Mouse (Mus musculus) liver, adult 2 months (tissue): ENCODE measurements around the gene Fgfr1op. TPM values are rescaled to one million over a fixed set of nuclear protein-coding genes. Genes with fewer than 3 reads are reported as not detected.

Source experiments
- DNase-seq: peaks from one replicate; pipeline ENCODE4 v3.0.0-alpha.2; 2011; ENCODE audit warnings: low read depth, low spot score; ENCODE audit errors: extremely low read depth
- H3K27ac ChIP-seq: fragments of 200-500 bp; replicated peaks from 2 replicates; pipeline ENCODE4 v1.5.1; 2012; ENCODE audit warnings: low read depth, mild to moderate bottlenecking, control low read depth, inconsistent platforms, low read length; ENCODE audit not compliant: insufficient read depth
- H3K27me3 ChIP-seq: fragments of 200-500 bp; 2 replicates; pipeline ENCODE4 v1.6.1; 2012; ENCODE audit warnings: mild to moderate bottlenecking, moderate library complexity, low read length, inconsistent platforms; ENCODE audit not compliant: control insufficient read depth, insufficient read depth
- H3K36me3 ChIP-seq: fragments of 200-500 bp; 2 replicates; pipeline ENCODE4 v1.6.1; 2012; ENCODE audit warnings: low read length, inconsistent platforms; ENCODE audit not compliant: control insufficient read depth, insufficient read depth
- H3K4me1 ChIP-seq: fragments of 200-500 bp; 2 replicates; pipeline ENCODE4 v1.6.1; 2011; ENCODE audit warnings: low read length; ENCODE audit not compliant: control insufficient read depth, insufficient read depth
- H3K4me3 ChIP-seq: fragments of 200-500 bp; 2 replicates; pipeline ENCODE4 v1.5.1; 2011; ENCODE audit warnings: low read depth, mild to moderate bottlenecking, control low read depth, low read length, moderate library complexity; ENCODE audit not compliant: insufficient read depth
- H3K79me2 ChIP-seq: fragments of 200-500 bp; 2 replicates; pipeline ENCODE4 v1.6.1; 2012; ENCODE audit warnings: inconsistent platforms, mild to moderate bottlenecking, low read length, moderate library complexity; ENCODE audit not compliant: control insufficient read depth, insufficient read depth
- H3K9ac ChIP-seq: fragments of 200-500 bp; 2 replicates; pipeline ENCODE4 v1.6.1; 2012; ENCODE audit warnings: low read depth, mild to moderate bottlenecking, control low read depth, inconsistent platforms, low read length
- CTCF ChIP-seq: fragments of 200-500 bp; IDR thresholded peaks from 2 replicates; pipeline ENCODE4 v1.5.1; 2011; ENCODE audit warnings: low read depth, low read length, control low read depth
- POLR2A ChIP-seq: fragments of 200-500 bp; IDR thresholded peaks from 2 replicates; pipeline ENCODE4 v1.6.1; 2011; ENCODE audit warnings: low read length, control low read depth; ENCODE audit not compliant: insufficient read depth; ENCODE audit errors: extremely low read depth
- WGBS: fragments of 180-500 bp; shearing (Covaris S2); methylation state at CpG from one replicate; pipeline ENCODE4 v1.1.7; 2018; 5-methylcytosine and 5-hydroxymethylcytosine counted together
- polyA plus RNA-seq: library from polyadenylated mRNA; depleted of rRNA; stranded (reverse); fragments of >200 nt; gene quantifications from 2 replicates; pipeline ENCODE4 v1.2.3, GENCODE M21; 2012
- total RNA-seq: library from RNA; depleted of rRNA; stranded (reverse); fragments of >200 nt; gene quantifications from 2 replicates; pipeline ENCODE4 v1.2.3, GENCODE M21; 2014

Fgfr1op gene
- total and polyA plus RNA-seq, 2 experiments, result 1.8 to 10.5 TPM

GRCm38 (mm10) chr17:8233618-8234214 lies 68.4 kb downstream of the Fgfr1op start:
- DNase-seq, result no peak
- H3K4me1 ChIP-seq, result no peaks in the 10 kb centered on the region
- H3K36me3 ChIP-seq, result no peaks in the 10 kb centered on the region
- no peak for TF ChIP-seq CTCF
- no peak for TF ChIP-seq POLR2A
- no peak overlapping the region for H3K9ac ChIP-seq
- no peak overlapping the region for H3K27ac ChIP-seq
- no peaks in the 10 kb centered on the region for H3K79me2 ChIP-seq
- no peaks in the 10 kb centered on the region; the same call in 1 of the 2 replicates for H3K27me3 ChIP-seq
- no peak overlapping the region for H3K4me3 ChIP-seq
- WGBS, result 63% methylated on average over 15 of the region's 15 CpGs

GRCm38 (mm10) chr17:8234537-8234936 lies 69.2 kb downstream of the Fgfr1op start:
- DNase-seq, result no peak
- no peak overlapping the region for H3K27ac ChIP-seq
- no peak overlapping the region for H3K9ac ChIP-seq
- no peak for TF ChIP-seq CTCF
- no peak for TF ChIP-seq POLR2A
- H3K36me3 ChIP-seq, result no peaks in the 10 kb centered on the region
- no peaks in the 10 kb centered on the region for H3K4me1 ChIP-seq
- WGBS, result 77% methylated on average over 4 of the region's 4 CpGs
- H3K27me3 ChIP-seq, result no peaks in the 10 kb centered on the region; the same call in 1 of the 2 replicates
- no peak overlapping the region for H3K4me3 ChIP-seq
- H3K79me2 ChIP-seq, result no peaks in the 10 kb centered on the region

GRCm38 (mm10) chr17:8235743-8236142 lies 70.4 kb downstream of the Fgfr1op start, which contains the start of gene Ccr6:
TSS of gene Ccr6 (plus strand) at chr17:8236043.
- WGBS, result 66% methylated on average over 3 of the region's 3 CpGs
- Histone ChIP-seq H3K79me2 (no peaks in the 10 kb centered on the region), H3K27ac (no peak within 1 kb of the TSS), H3K4me1 (no peaks in the 10 kb centered on the region), H3K4me3 (no peak within 1 kb of the TSS), H3K36me3 (no peaks in the 10 kb centered on the region), H3K27me3 (no peaks in the 10 kb centered on the region; the same call in 1 of the 2 replicates), H3K9ac (no peak within 1 kb of the TSS)
- DNase-seq, result no peak
- TF ChIP-seq CTCF (no peak), POLR2A (no peak)

- WGBS, result 64% methylated on average over 15 of the region's 15 CpGs
- Histone ChIP-seq H3K4me3 (no peak overlapping the region), H3K27me3 (no peaks in the 10 kb centered on the region), H3K4me1 (no peaks in the 10 kb centered on the region), H3K79me2 (no peaks in the 10 kb centered on the region), H3K27ac (no peak overlapping the region), H3K9ac (no peak overlapping the region), H3K36me3 (no peaks in the 10 kb centered on the region)
- DNase-seq, result no peak
- no peak for TF ChIP-seq POLR2A
- TF ChIP-seq CTCF, result no peak
Measured at GRCm38 (mm10) chr17:8238012-8238710, 72.9 kb downstream of the Fgfr1op start.

GRCm38 (mm10) chr17:8239561-8239960 lies 74.3 kb downstream of the Fgfr1op start:
- WGBS, result 60% methylated on average over 3 of the region's 3 CpGs
- Histone ChIP-seq H3K36me3 (no peaks in the 10 kb centered on the region), H3K27me3 (no peaks in the 10 kb centered on the region), H3K9ac (no peak overlapping the region), H3K79me2 (no peaks in the 10 kb centered on the region), H3K27ac (no peak overlapping the region), H3K4me3 (no peak overlapping the region), H3K4me1 (no peaks in the 10 kb centered on the region)
- TF ChIP-seq CTCF (no peak), POLR2A (no peak)
- no peak for DNase-seq

- no peak for DNase-seq
- H3K27ac ChIP-seq, result no peak overlapping the region
Measured at GRCm38 (mm10) chr17:8240517-8240916, 75.2 kb downstream of the Fgfr1op start.

More at GRCm38 (mm10) chr17:8240517-8240916, 75.2 kb downstream of the Fgfr1op start:
- H3K4me1 ChIP-seq, result no peaks in the 10 kb centered on the region
- TF ChIP-seq POLR2A, result no peak
- no peak for TF ChIP-seq CTCF
- 73% methylated on average over 4 of the region's 4 CpGs for WGBS
- H3K9ac ChIP-seq, result no peak overlapping the region
- H3K36me3 ChIP-seq, result no peaks in the 10 kb centered on the region
- H3K79me2 ChIP-seq, result no peaks in the 10 kb centered on the region
- H3K27me3 ChIP-seq, result no peaks in the 10 kb centered on the region
- H3K4me3 ChIP-seq, result no peak overlapping the region
